Mouse (Mus musculus) olfactory bulb, adult 2 months (tissue): ENCODE measurements around the gene Olfr103.

Source experiments
- CTCF ChIP-seq: fragments of 200-500 bp; IDR thresholded peaks from 2 replicates; pipeline ENCODE4 v1.5.1; 2012; ENCODE audit warnings: low read depth, mild to moderate bottlenecking, low read length, moderate library complexity; ENCODE audit not compliant: insufficient read depth
- POLR2A ChIP-seq: fragments of 200-500 bp; IDR thresholded peaks from 2 replicates; pipeline ENCODE4 v1.6.1; 2012; ENCODE audit warnings: mild to moderate bottlenecking, low read depth, low read length, moderate library complexity; ENCODE audit not compliant: insufficient read depth

- TF ChIP-seq CTCF (no peak), POLR2A (no peak)
Observed at GRCm38 (mm10) chr17:37310146-37310699, 29.3 kb downstream of the Olfr103 start.
